Comparison of ENCODE assay signal across 29 mouse cellular contexts in the genomic region with DNA sequence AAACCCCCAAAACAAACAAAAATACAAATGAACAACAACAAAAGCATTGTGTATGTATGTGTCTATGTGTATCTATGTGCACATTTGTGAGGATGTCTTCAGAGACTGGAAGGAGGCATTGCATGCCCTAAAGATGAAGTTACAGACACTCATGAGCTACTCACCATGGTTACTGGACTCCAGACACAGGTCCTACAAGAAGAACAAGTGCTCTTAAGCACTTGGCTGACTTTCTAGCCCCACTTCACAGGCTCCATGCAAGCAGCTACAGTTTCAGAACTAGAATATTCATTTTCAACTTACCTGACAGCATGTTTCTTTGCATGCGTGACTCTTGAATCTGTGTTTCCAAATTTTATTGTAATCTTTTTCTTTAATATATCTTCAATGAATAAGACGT. TPM values are rescaled to one million over a fixed set of nuclear protein-coding genes. Genes with fewer than 3 reads are reported as not detected.
DNase-seq lines count a peak whose midpoint lies in the region; ATAC-seq lines count a peak whose summit lies in the region.
"Had no signal": no experiment of that assay in that cellular context is flagged by ENCODE, and none has a peak within 500 bp of the region (broad histone marks: within the 10 kb centered on the region; RNA-seq: fewer than 3 reads in every experiment).

No protein-coding gene starts in this region.

- no peak overlapping the region for H3K9ac ChIP-seq in lung, embryonic 16.5 days (ENCODE audit: low read length)
- H3K9ac ChIP-seq: embryonic facial prominence, embryonic 12.5 days; forebrain, embryonic 12.5 days had no signal

- H3K27me3 ChIP-seq in lung, embryonic 16.5 days (ENCODE audit: control insufficient read depth, insufficient read depth, low read depth, low read length): no peaks in the 10 kb centered on the region
- H3K27me3 ChIP-seq: embryonic facial prominence, embryonic 12.5 days; forebrain, embryonic 12.5 days had no signal

- no peak overlapping the region for H3K27ac ChIP-seq in lung, embryonic 16.5 days (ENCODE audit: low read length)
- H3K27ac ChIP-seq: embryonic facial prominence, embryonic 10.5 days; embryonic facial prominence, embryonic 12.5 days; forebrain, embryonic 10.5 days; forebrain, embryonic 12.5 days had no signal

- no peaks in the 10 kb centered on the region for H3K36me3 ChIP-seq in lung, embryonic 16.5 days (ENCODE audit: control insufficient read depth, insufficient read depth, low read length)
- H3K36me3 ChIP-seq: embryonic facial prominence, embryonic 10.5 days; embryonic facial prominence, embryonic 12.5 days; forebrain, embryonic 10.5 days; forebrain, embryonic 12.5 days had no signal

- H3K4me3 ChIP-seq in lung, embryonic 16.5 days (ENCODE audit: low read length): no peak overlapping the region
- H3K4me3 ChIP-seq: embryonic facial prominence, embryonic 10.5 days; embryonic facial prominence, embryonic 12.5 days; erythroblast, embryonic 14.5 days; forebrain, embryonic 10.5 days; forebrain, embryonic 12.5 days had no signal

- ATAC-seq in lung, embryonic 16.5 days (ENCODE audit: low read depth): peak; percentile 69
- ATAC-seq in erythroblast, adult 5-6 weeks (replicated peaks; ENCODE audit: low FRiP score, poor library complexity, severe bottlenecking): no peak
- ATAC-seq: activated CD4-positive, CD25-positive, alpha-beta regulatory T cell, adult 4 months; forebrain, embryonic 14.5 days; forebrain, embryonic 16.5 days had no signal

- 54% methylated on average over 2 of the region's 2 CpGs for WGBS in lung, embryonic 16.5 days

- no peaks in the 10 kb centered on the region for H3K4me1 ChIP-seq in lung, embryonic 16.5 days (replicated peaks; ENCODE audit: control insufficient read depth, insufficient read depth, low read length)
- H3K4me1 ChIP-seq: embryonic facial prominence, embryonic 10.5 days; embryonic facial prominence, embryonic 12.5 days; forebrain, embryonic 10.5 days; forebrain, embryonic 12.5 days had no signal

- H3K9me3 ChIP-seq in lung, embryonic 16.5 days (ENCODE audit: control insufficient read depth, low read length): 0 out of 2 replicates have a peak, but pooled peaks cover 3% of the 10 kb centered on the region
- H3K9me3 ChIP-seq: embryonic facial prominence, embryonic 10.5 days; embryonic facial prominence, embryonic 12.5 days; forebrain, embryonic 10.5 days; forebrain, embryonic 12.5 days had no signal

- no peak for DNase-seq in lung, postnatal 4 days
- DNase-seq in lung, postnatal 10 days: peak; percentile 4
- peak; percentile 37 for DNase-seq in lung, postnatal 25 days (ENCODE audit: low spot score)
- no peak for DNase-seq in natural killer cell, adult 2 months (ENCODE audit: low spot score in 2 of 2)
- DNase-seq in spleen, adult 18-20 months: no peak
- DNase-seq: adrenal gland, adult 8-10 months; adrenal gland, postnatal 14 days; adrenal gland, postnatal 36 days; cerebellum, adult 11-12 months; cerebellum, adult 2 months; cerebellum, adult 9-10 months; cerebellum, postnatal 10 days; cerebellum, postnatal 25 days had no signal

- H3K4me2 ChIP-seq in lung, embryonic 16.5 days (ENCODE audit: low read depth, low read length): no peak overlapping the region
- H3K4me2 ChIP-seq: embryonic facial prominence, embryonic 12.5 days; forebrain, embryonic 12.5 days had no signal

RNA-seq across cellular contexts. Expression of gene Gm6614, which starts 24.6 kb away (rescaled TPM):
- not detected in 2 replicates for polyA plus RNA-seq in lung, embryonic 16.5 days (2015; fragmentation: Nextera tagmentation; extraction: Ambion mirVana)
- not detected in 2 replicates for total RNA-seq in erythroblast, adult 5-6 weeks (2015; ENCODE audit: low replicate concordance)
- total RNA-seq in erythroblast, adult 5-6 weeks (2017; ENCODE audit: low replicate concordance): not detected in 2 replicates
- total RNA-seq: adrenal gland, adult 18-20 months; adrenal gland, adult 8-10 months; adrenal gland, postnatal 14 days; adrenal gland, postnatal 36 days; ES-E14; MEL had no signal
- polyA plus RNA-seq: activated CD4-positive, CD25-positive, alpha-beta regulatory T cell, adult 4 months; C2C12; cerebellum, adult 2 months; cortical plate, adult 2 months; embryonic facial prominence, embryonic 12.5 days; embryonic facial prominence, embryonic 14.5 days; erythroblast, embryonic 14.5 days; forebrain, embryonic 10.5 days; forebrain, embryonic 12.5 days; forebrain, embryonic 14.5 days; forebrain, embryonic 16.5 days had no signal

Comparison
In these comparisons a context has a peak if more than half of its experiments do, and no peak if none do; other contexts are left out.
1. DNase-seq: peak in lung, postnatal 10 days (single experiment) and lung, postnatal 25 days (single experiment); none in lung, postnatal 4 days (0 of 2), natural killer cell, adult 2 months (0 of 2) and spleen, adult 18-20 months (0 of 2).